Mouse (Mus musculus): ENCODE measurements around the gene Rhbdl2. TPM values are rescaled to one million over a fixed set of nuclear protein-coding genes. Genes with fewer than 3 reads are reported as not detected.

Gene Rhbdl2
- polyA plus RNA-seq, 1 experiment from 2014 or later, result 19.0 TPM

DNA sequence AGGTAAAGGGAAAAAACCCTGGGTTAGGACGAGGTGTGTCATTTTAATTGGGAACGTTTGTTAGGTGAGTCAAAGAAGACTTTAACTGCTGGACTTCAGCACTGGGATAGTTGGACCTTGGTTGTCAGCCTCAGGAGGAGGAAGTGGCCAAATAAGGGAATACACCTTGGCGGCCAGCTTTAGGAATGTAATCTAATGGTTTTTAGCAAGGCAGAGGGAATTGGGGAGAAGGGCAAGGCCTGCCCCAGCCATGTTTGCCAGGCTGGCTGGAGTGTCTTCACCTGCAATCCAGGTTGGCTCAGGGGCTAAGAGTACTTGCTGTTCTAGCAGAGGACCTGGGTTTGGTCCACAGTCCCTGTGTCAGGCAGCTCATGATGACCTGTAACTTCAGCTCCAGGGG lies 19.9 kb upstream of the Rhbdl2 start:
- ChIA-PET CTCF (interaction anchor here (0.7 kb wide), 1 partner anchor 9 kb away, joined by 3 read pairs; no protein-coding TSS in a partner anchor), POLR2A (no interaction called here)
- TF ChIP-seq CTCF (IDR thresholded peaks at IDR 0.05), result no peak
- no peaks in the 10 kb centered on the region for H3K27me3 ChIP-seq
- ATAC-seq (no peak), DNase-seq (ENCODE audit: low read depth, low spot score) (no peak)
- in situ Hi-C loops (cut with MboI; ENCODE audit: low pct_unique_long_range_greater_than_20kb), result loop anchor here (5.0 kb wide), 2 partner anchors 64 to 109 kb away; no protein-coding TSS in a partner anchor

DNA sequence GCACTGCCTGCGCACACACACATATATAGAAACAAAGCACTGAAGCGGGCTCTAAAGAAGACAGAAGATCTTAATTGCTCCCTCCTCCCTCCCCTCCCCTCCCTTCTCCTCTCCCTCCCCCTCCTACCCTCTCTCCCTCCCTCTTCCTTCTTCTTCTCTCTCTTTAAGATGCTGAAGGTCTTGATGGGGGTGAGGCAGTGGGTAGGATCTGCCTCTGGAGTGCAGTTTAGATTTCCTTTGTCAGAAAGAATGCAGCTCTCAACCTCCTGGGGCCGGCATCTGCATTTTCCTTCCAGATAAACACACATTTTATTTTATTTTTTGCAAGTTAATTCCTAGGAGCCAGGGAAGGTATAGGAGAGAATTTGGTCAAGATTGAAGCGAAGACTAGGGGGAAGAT lies 19.4 kb upstream of the Rhbdl2 start:
- no peak for TF ChIP-seq CTCF (IDR thresholded peaks at IDR 0.05)
- ATAC-seq, result no peak
- no peaks in the 10 kb centered on the region for H3K27me3 ChIP-seq
- no peak for DNase-seq (ENCODE audit: low read depth, low spot score)
- ChIA-PET CTCF (interaction anchor here (0.7 kb wide), 1 partner anchor 10 kb away, joined by 3 read pairs; no protein-coding TSS in a partner anchor), POLR2A (interaction anchor here (1.0 kb wide), 1 partner anchor 9 kb away, joined by 3 read pairs; no protein-coding TSS in a partner anchor)
- in situ Hi-C loops (cut with MboI; ENCODE audit: low pct_unique_long_range_greater_than_20kb), result loop anchor here (5.0 kb wide), 2 partner anchors 64 to 109 kb away; no protein-coding TSS in a partner anchor

DNA sequence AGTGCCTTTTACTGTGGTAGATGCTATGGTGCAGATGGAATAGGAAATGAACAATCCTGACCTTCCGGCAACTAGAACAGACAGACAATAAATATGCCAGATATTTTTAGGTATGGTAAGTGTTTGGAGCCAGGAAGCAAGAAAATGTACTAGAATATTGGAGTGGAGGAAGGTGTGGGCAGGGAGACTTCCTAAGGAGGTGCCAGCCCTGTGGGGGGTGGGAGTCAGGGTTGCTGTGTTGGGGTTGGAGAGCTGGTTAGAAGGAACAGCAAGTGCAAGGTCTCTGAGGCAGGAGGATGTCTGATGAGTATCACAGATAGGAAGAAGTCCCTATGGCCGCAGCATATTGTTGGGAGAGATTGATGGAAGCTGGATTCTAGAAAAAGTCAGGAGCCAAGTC lies 5.0 kb downstream of the Rhbdl2 start:
- H3K27me3 ChIP-seq, result no peaks in the 10 kb centered on the region
- in situ Hi-C loops (cut with MboI; ENCODE audit: low pct_unique_long_range_greater_than_20kb), result no loop called here
- TF ChIP-seq CTCF (IDR thresholded peaks at IDR 0.05), result no peak
- CTCF ChIA-PET, result no interaction called here
- no peak for DNase-seq (ENCODE audit: low read depth, low spot score)
- no peak for ATAC-seq
- POLR2A ChIA-PET, result no interaction called here

DNA sequence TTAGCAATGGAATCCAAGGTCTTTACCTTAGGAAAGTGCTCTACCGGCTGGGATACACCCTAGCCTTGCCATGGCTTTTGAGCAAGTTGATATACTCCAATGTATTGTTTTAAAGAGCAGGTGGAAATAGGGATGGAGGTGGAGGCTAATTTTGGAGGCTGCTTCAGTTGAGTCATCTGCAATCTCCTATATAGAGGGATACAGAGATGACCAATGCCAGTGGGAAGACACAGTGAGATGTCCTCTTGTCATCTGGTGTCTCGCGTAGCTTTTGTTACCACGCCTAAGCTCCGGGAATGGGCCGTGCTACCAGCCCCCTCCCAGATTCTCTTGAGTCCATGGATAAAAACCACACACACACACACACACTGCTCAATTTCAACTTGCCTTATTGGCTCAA lies 5.5 kb downstream of the Rhbdl2 start:
- ChIA-PET CTCF (no interaction called here), POLR2A (no interaction called here)
- in situ Hi-C loops (cut with MboI; ENCODE audit: low pct_unique_long_range_greater_than_20kb), result no loop called here
- ATAC-seq (no peak), DNase-seq (ENCODE audit: low read depth, low spot score) (no peak)
- H3K27me3 ChIP-seq, result no peaks in the 10 kb centered on the region
- no peak for TF ChIP-seq CTCF (IDR thresholded peaks at IDR 0.05)

DNA sequence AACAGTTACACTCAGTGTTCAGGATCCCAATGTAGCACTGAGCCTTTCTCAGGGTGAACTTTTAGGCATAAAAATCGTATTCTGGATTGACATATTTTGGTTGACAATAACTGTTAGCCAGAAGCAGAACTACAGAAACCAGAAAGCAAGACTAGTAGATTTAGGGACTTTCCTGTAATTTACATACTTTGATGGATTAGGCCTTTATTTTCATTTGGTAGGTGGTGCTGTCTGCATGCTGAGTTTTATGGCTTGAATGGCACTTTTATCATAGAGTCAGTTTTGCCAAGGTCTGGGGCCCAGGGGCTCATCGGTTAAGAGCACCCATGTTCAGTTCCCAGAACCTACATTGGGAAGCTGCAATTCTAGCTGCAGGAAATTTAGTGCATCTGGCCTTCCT lies 7.4 kb downstream of the Rhbdl2 start:
- DNase-seq (ENCODE audit: low read depth, low spot score), result no peak
- TF ChIP-seq CTCF (IDR thresholded peaks at IDR 0.05), result no peak
- no peak for ATAC-seq
- POLR2A ChIA-PET, result no interaction called here
- in situ Hi-C loops (cut with MboI; ENCODE audit: low pct_unique_long_range_greater_than_20kb), result no loop called here
- CTCF ChIA-PET, result no interaction called here
- H3K27me3 ChIP-seq, result no peaks in the 10 kb centered on the region

DNA sequence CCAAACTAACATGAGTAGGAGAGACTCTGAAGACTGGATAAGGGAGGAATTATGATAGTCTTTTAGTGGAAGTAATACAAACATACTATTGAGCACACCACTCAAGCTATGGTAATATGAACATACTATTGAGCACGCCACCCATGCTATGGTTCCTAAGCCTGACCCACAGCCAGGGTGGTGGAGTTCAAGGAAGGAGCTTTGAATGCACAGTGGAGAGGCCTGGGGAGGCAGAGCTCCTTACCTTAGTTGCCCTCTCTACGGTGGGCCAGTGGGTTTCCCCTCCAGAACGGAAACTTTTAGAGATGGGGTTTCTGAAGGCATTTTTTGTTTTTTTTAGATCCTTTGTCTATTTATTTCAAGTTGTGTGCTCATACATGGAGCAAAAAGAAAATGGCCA lies 9.7 kb downstream of the Rhbdl2 start:
- in situ Hi-C loops (cut with MboI; ENCODE audit: low pct_unique_long_range_greater_than_20kb), result no loop called here
- CTCF ChIA-PET, result no interaction called here
- DNase-seq (ENCODE audit: low read depth, low spot score) (no peak), ATAC-seq (no peak)
- TF ChIP-seq CTCF (IDR thresholded peaks at IDR 0.05), result no peak
- POLR2A ChIA-PET, result no interaction called here
- H3K27me3 ChIP-seq, result no peaks in the 10 kb centered on the region

DNA sequence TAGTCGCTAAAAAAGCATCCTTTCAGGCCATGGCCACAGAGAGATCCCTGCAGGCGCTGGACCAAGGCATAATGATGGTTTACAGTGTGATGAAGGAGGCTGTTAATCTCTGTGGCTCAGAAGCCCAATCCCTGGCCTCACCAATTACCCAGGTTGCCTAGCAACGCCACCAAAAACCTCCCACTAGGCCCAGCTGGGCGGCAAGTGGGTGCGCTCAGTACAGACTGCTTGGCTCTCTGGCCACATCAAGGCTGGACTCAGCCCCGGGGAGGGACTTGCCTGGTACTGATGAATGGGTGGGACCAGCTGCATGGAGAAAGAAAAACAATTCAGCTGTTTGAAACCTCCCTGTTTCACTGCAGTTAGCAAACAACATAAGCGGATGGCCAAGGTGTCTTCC lies 10.2 kb downstream of the Rhbdl2 start:
- ATAC-seq (peak; percentile 17), DNase-seq (ENCODE audit: low read depth, low spot score) (no peak)
- H3K27me3 ChIP-seq, result no peaks in the 10 kb centered on the region
- in situ Hi-C loops (cut with MboI; ENCODE audit: low pct_unique_long_range_greater_than_20kb), result no loop called here
- ChIA-PET CTCF (no interaction called here), POLR2A (no interaction called here)
- no peak for TF ChIP-seq CTCF (IDR thresholded peaks at IDR 0.05)

DNA sequence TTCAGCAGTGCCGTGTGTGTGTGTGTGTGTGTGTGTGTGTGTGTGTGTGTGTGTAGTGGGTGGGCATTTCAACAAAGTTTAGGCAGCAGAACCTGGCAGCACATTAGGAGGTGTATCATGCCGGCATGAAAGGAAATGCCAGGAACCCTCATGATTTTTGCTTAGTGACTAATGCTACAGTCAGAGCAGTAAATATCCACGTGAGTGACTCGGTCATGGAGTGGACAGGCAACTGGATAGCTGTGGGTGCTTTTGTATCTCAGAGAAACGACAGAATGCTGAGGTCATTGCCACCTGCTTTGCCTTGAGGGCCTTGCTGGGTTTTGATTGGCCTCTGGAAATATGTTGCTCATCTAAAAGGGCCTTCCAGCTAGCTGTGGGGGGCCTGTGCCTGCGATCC lies 16.0 kb downstream of the Rhbdl2 start:
- peak; percentile 93 for DNase-seq (ENCODE audit: low read depth, low spot score)
- POLR2A ChIA-PET, result no interaction called here
- H3K27me3 ChIP-seq, result no peaks in the 10 kb centered on the region
- in situ Hi-C loops (cut with MboI; ENCODE audit: low pct_unique_long_range_greater_than_20kb), result no loop called here
- TF ChIP-seq CTCF (IDR thresholded peaks at IDR 0.05), result no peak
- peak; percentile 86 for ATAC-seq
- CTCF ChIA-PET, result no interaction called here

DNA sequence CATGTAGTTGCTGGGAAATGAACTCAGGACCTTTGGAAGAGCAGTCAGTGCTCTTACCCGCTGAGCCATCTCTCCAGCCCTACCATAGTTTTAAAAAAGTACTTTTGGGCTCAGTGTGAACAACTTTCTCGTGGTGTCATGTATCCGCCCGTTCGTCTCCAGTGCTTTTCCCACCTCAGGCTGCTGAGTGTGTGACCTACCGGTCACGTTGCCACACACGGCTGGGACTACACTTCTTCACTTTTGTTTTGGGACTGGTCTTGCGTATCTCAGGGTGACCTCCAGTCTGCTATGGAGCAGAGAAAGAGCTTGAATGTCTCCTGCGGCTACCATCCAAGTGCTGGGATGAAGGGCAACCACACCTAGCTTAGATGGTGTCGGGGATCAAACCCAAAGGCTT lies 20.6 kb downstream of the Rhbdl2 start:
- in situ Hi-C loops (cut with MboI; ENCODE audit: low pct_unique_long_range_greater_than_20kb), result no loop called here
- TF ChIP-seq CTCF (IDR thresholded peaks at IDR 0.05), result no peak
- no peak for DNase-seq (ENCODE audit: low read depth, low spot score)
- no peaks in the 10 kb centered on the region for H3K27me3 ChIP-seq
- POLR2A ChIA-PET, result no interaction called here
- CTCF ChIA-PET, result interaction anchor here (0.8 kb wide), 1 partner anchor 50 kb away, joined by 3 read pairs; no protein-coding TSS in a partner anchor
- no peak for ATAC-seq

DNA sequence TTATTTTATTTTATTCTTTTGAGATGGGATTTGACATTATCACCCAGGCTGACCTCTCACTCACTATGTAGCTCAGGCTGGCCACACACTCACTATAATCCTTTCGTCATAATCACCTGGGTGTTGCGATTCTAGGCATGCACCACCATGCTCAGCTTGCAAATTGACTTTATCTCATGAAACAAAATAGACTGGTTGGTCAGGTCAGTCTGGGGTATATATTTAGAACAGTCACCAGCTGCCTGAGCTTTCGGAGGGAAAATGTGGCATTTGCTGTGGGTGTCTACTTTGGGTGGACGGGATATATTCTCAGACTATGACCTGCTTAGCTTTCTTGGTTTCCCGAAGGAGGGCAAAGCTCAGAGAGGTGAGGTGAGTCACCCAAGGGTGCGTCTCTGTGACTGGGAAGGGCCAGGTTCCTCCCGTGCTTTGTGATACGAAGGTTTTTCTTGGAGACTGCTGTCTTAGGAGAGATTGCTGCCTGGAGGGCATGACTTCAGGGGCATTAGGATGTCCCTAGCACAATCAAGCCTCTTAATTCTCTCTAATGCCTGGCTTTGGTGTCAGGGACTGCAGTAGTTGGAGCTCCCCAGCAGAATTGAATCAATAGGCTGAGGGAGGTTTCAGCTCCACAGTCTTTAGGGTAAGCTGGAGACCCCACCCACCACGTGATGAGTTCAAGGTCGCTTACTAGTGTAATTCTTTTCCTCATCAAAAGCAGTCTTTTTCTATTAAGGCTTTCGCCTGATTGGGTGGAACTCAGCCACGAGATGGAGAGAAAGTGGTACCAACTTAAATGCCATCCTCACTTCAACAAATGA lies 23.0 kb downstream of the Rhbdl2 start:
- no peak for TF ChIP-seq CTCF (IDR thresholded peaks at IDR 0.05)
- ChIA-PET CTCF (interaction anchor here (1.2 to 1.9 kb wide), 3 partner anchors 9 to 88 kb away, joined by 4 to 5 read pairs (median 4); no protein-coding TSS in a partner anchor), POLR2A (no interaction called here)

DNA sequence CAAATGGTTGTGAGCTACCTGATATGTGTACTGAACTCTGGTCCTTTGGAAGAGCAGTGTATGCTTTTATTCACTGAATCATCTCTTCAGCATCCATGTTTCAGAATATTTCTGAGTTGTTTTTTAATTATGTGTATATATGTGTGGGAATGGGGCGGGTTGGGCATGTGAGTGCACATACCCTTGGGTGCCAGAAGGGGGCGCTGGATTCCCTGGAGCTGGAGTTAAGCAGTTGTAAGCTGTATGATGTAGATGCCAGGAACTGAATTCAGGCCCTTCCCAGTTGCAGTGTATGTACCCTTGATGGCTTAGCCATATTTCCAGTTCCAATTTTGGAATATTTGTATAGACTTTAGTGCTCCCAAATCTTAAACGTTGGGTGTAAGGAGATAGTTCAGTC lies 24.9 kb downstream of the Rhbdl2 start:
- H3K27me3 ChIP-seq, result no peaks in the 10 kb centered on the region
- DNase-seq (ENCODE audit: low read depth, low spot score) (no peak), ATAC-seq (no peak)
- in situ Hi-C loops (cut with MboI; ENCODE audit: low pct_unique_long_range_greater_than_20kb), result no loop called here
- ChIA-PET CTCF (interaction anchor here (1.0 to 1.9 kb wide), 2 partner anchors 11 to 22 kb away, joined by 3 to 4 read pairs; no protein-coding TSS in a partner anchor), POLR2A (no interaction called here)
- peak; percentile 49 for TF ChIP-seq CTCF (IDR thresholded peaks at IDR 0.05)

More for the DNA sequence above, 23.0 kb downstream of the Rhbdl2 start:
- in situ Hi-C loops (cut with MboI; ENCODE audit: low pct_unique_long_range_greater_than_20kb), result no loop called here
- ATAC-seq, result no peak
- no peak for DNase-seq (ENCODE audit: low read depth, low spot score)
- H3K27me3 ChIP-seq, result no peaks in the 10 kb centered on the region
